Mouse (Mus musculus): ENCODE measurements around the gene Sdcbp2.

- TF ChIP-seq CTCF (IDR thresholded peaks at IDR 0.05; ENCODE audit: low read depth, low read length) (no peak), POLR2A (IDR thresholded peaks at IDR 0.05; ENCODE audit: borderline replicate concordance, low read depth, low read length) (no peak)
These were observed 63.6 kb downstream of the Sdcbp2 start for GRCm38 (mm10) chr2:151636015-151636402.

Measured in bone marrow macrophage, adult 2 months (primary cell).